Mouse (Mus musculus): ENCODE results near the gene Rasa3. TPM values are rescaled to one million over a fixed set of nuclear protein-coding genes. Genes with fewer than 3 reads are reported as not detected.

The Rasa3 gene
- polyA plus RNA-seq, 1 experiment = 39.6 TPM

DNA sequence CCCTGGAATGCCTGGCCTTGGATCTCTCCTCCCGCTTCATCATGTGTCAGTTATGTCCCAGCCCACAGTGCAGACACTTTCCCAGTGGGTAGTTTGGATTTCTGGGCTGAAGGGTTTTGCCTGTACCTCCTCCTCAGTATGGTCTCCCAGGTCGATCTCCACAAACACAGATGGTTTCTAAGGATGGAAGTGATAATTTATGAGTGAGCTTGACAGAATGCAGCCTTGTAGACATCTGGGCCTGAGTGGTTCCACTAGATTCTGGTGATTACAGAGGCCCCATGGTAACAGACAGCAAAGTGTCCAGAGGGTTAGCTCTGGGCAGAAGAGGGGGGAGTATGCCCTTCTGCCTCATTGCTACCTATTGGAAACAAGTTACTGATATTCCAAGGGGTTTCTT is 119.9 kb downstream of the Rasa3 start:
- H3ac ChIP-seq (ENCODE audit: control insufficient read depth, insufficient read length) = no peak overlapping the region
- H3K36me3 ChIP-seq (ENCODE audit: control insufficient read depth, insufficient read depth) = no peaks in the 10 kb centered on the region
- no peaks in the 10 kb centered on the region for H3K79me2 ChIP-seq (ENCODE audit: control insufficient read depth, insufficient read depth)
- TF ChIP-seq POLR2AphosphoS2 (IDR thresholded peaks at IDR 0.05; ENCODE audit: insufficient read length, low read depth) = no peak
- no peak for TF ChIP-seq MAX (IDR thresholded peaks at IDR 0.05; ENCODE audit: low read depth)
- TF ChIP-seq MYOD1 (IDR thresholded peaks at IDR 0.05; ENCODE audit: control insufficient read depth in 1 of 3, insufficient read length in 2 of 3, low read depth in 2 of 3) = no peak
- no peak for TF ChIP-seq USF1 (IDR thresholded peaks at IDR 0.05; ENCODE audit: low read depth)
- no peak for TF ChIP-seq REST (IDR thresholded peaks at IDR 0.05; ENCODE audit: insufficient read depth, insufficient read length)
- no peak for TF ChIP-seq TCF12 (IDR thresholded peaks at IDR 0.05; ENCODE audit: insufficient read depth, poor library complexity, severe bottlenecking)
- TF ChIP-seq TCF3 (IDR thresholded peaks at IDR 0.05; ENCODE audit: insufficient read length, low read depth) = no peak
- no peak for TF ChIP-seq MYOG (IDR thresholded peaks at IDR 0.05; ENCODE audit: control insufficient read depth in 1 of 3, insufficient read depth in 1 of 3, insufficient read length in 2 of 3, low read depth in 2 of 3)
- no peak for TF ChIP-seq CEBPB (IDR thresholded peaks at IDR 0.05; ENCODE audit: insufficient read depth, poor library complexity, severe bottlenecking)
- TF ChIP-seq E2F4 (IDR thresholded peaks at IDR 0.05; ENCODE audit: insufficient read depth) = no peak
- TF ChIP-seq POLR2A (IDR thresholded peaks at IDR 0.05; ENCODE audit: insufficient read length, low read depth) = no peak
- H3K27me3 ChIP-seq (ENCODE audit: control insufficient read depth, insufficient read depth, insufficient read length) = no peaks in the 10 kb centered on the region
- no peak overlapping the region for H3K4me3 ChIP-seq
- H3K4me2 ChIP-seq (ENCODE audit: low read depth) = no peak overlapping the region

DNA sequence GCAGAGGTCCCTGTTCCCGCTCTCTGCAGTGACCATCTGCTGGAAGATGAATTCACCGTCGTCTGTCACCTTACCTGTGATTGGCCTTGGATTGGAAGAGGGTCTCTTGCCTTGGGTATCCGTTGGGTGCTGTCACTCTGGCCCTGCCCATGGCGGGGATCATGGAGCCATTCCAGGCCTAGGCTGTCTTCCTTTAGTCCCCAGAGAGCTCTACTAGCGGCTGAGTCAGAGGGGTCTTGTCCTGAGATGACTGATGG is 125.9 kb downstream of the Rasa3 start:
- H3K79me2 ChIP-seq (ENCODE audit: control insufficient read depth, insufficient read depth) = no peaks in the 10 kb centered on the region
- TF ChIP-seq MYOD1 (IDR thresholded peaks at IDR 0.05; ENCODE audit: control insufficient read depth in 1 of 3, insufficient read length in 2 of 3, low read depth in 2 of 3) (no peak), E2F4 (IDR thresholded peaks at IDR 0.05; ENCODE audit: insufficient read depth) (no peak)
- H3K4me2 ChIP-seq (ENCODE audit: low read depth) = no peak overlapping the region
- no peaks in the 10 kb centered on the region for H3K36me3 ChIP-seq (ENCODE audit: control insufficient read depth, insufficient read depth)
- no peak overlapping the region for H3K4me3 ChIP-seq
- H3K27me3 ChIP-seq (ENCODE audit: control insufficient read depth, insufficient read depth, insufficient read length) = no peaks in the 10 kb centered on the region
- H3ac ChIP-seq (ENCODE audit: control insufficient read depth, insufficient read length) = no peak overlapping the region

DNA sequence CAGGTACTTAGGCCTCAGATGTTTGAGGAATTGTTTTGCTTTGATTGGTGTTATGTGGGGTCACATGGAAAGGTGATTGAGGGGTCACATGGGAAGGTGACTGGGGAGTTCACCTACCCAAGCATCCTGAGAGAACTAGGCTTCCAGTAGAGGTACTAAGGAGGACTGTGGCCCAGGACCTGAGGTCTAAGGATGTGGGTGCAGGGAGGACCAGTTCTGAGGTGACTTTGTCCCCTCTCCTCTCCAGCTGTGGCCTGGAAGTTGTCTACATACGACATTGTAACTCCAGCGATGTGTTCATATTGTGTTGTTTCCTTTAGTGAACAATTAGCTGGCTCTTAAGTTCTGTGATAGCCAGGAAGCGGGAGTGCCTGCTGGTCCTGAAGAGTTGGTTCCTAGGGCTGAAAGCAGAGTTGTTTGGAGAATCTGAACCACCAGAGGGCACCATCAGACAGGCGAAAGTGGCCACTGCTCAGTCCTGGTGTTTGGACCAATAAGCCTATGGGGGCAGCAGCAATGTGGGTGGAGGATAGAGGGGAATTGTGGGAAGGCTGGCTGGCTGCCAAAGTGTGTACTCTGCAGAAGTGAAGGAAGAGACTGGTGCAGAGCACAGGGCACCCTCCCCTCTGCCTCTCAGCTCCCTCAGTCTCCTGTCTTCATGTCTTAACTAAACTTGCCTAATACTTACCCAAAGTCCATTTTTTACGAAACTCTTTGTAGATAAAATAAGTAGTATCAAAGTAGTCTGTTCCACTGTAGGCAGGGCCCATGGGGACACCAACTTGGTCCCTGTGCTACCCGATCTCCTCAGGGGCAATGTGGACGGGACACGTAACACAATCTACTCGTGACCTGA is 126.5 kb downstream of the Rasa3 start:
- Histone ChIP-seq H3K36me3 (ENCODE audit: control insufficient read depth, insufficient read depth) (no peaks in the 10 kb centered on the region), H3K4me3 (no peak overlapping the region), H3K4me2 (ENCODE audit: low read depth) (no peak overlapping the region), H3K79me2 (ENCODE audit: control insufficient read depth, insufficient read depth) (no peaks in the 10 kb centered on the region), H3ac (ENCODE audit: control insufficient read depth, insufficient read length) (no peak overlapping the region), H3K27me3 (ENCODE audit: control insufficient read depth, insufficient read depth, insufficient read length) (no peaks in the 10 kb centered on the region)
- TF ChIP-seq POLR2A (IDR thresholded peaks at IDR 0.05; ENCODE audit: insufficient read length, low read depth) (no peak), CEBPB (IDR thresholded peaks at IDR 0.05; ENCODE audit: insufficient read depth, poor library complexity, severe bottlenecking) (no peak), MYOD1 (IDR thresholded peaks at IDR 0.05; ENCODE audit: control insufficient read depth in 1 of 3, insufficient read length in 2 of 3, low read depth in 2 of 3) (no peak), MYOG (IDR thresholded peaks at IDR 0.05; ENCODE audit: control insufficient read depth in 1 of 3, insufficient read depth in 1 of 3, insufficient read length in 2 of 3, low read depth in 2 of 3) (no peak), USF1 (IDR thresholded peaks at IDR 0.05; ENCODE audit: low read depth) (no peak), SRF (IDR thresholded peaks at IDR 0.05; ENCODE audit: control insufficient read depth, insufficient read length, low read depth) (no peak), TCF12 (IDR thresholded peaks at IDR 0.05; ENCODE audit: insufficient read depth, poor library complexity, severe bottlenecking) (no peak), POLR2AphosphoS2 (IDR thresholded peaks at IDR 0.05; ENCODE audit: insufficient read length, low read depth) (no peak), REST (IDR thresholded peaks at IDR 0.05; ENCODE audit: insufficient read depth, insufficient read length) (no peak), TCF3 (IDR thresholded peaks at IDR 0.05; ENCODE audit: insufficient read length, low read depth) (no peak), E2F4 (IDR thresholded peaks at IDR 0.05; ENCODE audit: insufficient read depth) (no peak), MAX (IDR thresholded peaks at IDR 0.05; ENCODE audit: low read depth) (no peak)

DNA sequence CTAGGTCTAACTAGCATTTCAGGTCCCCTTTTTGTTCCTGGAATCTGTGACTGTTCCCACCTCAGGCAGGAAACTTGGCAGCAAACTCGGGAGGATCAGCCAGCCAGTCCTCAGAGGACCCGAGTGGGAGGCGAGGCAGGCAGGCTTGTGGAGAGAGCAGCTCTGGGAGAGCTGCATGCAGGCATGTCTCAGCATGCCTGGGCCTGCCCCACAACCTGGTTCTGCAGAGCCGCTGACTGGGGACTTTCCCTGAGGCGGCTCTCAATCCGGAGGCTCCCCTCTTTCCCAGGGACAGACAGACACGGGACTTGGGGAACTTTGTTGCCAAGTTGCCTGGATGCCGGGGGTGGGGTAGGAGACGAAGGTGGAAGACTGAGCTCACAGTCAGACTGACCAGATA is 128.6 kb downstream of the Rasa3 start:
- TF ChIP-seq MYOD1 (IDR thresholded peaks at IDR 0.05; ENCODE audit: control insufficient read depth in 1 of 3, insufficient read length in 2 of 3, low read depth in 2 of 3) = no peak
- peak; percentile 25 for TF ChIP-seq POLR2A (IDR thresholded peaks at IDR 0.05; ENCODE audit: insufficient read length, low read depth)
- Histone ChIP-seq H3K27me3 (ENCODE audit: control insufficient read depth, insufficient read depth, insufficient read length) (no peaks in the 10 kb centered on the region), H3ac (ENCODE audit: control insufficient read depth, insufficient read length) (no peak overlapping the region), H3K4me2 (ENCODE audit: low read depth) (no peak overlapping the region), H3K36me3 (ENCODE audit: control insufficient read depth, insufficient read depth) (no peaks in the 10 kb centered on the region), H3K79me2 (ENCODE audit: control insufficient read depth, insufficient read depth) (no peaks in the 10 kb centered on the region), H3K4me3 (no peak overlapping the region)

DNA sequence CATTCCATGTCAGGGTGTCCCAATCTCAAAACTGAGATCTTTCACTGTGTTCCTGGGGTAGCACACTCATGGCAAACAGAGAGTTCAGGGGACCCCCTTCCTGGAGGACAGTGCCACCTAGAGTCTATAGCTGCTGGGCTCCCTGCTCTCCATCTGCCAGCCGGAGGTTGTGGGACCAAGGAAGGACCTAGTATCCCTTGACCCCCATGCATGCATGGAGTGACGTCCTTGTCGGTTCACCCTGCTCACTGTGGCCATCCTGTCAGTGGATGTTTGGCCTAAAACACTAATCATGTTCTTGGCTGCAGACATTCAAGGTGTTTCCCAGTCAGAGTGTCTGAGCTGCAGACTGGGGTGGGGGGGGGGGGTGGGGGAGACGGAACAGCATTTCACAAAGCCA is 129.2 kb downstream of the Rasa3 start:
- H3K79me2 ChIP-seq (ENCODE audit: control insufficient read depth, insufficient read depth) = no peaks in the 10 kb centered on the region
- no peak overlapping the region for H3K4me2 ChIP-seq (ENCODE audit: low read depth)
- no peak overlapping the region for H3ac ChIP-seq (ENCODE audit: control insufficient read depth, insufficient read length)
- H3K36me3 ChIP-seq (ENCODE audit: control insufficient read depth, insufficient read depth) = no peaks in the 10 kb centered on the region
- no peak overlapping the region for H3K4me3 ChIP-seq
- TF ChIP-seq TCF12 (IDR thresholded peaks at IDR 0.05; ENCODE audit: insufficient read depth, poor library complexity, severe bottlenecking) (no peak), MYOG (IDR thresholded peaks at IDR 0.05; ENCODE audit: control insufficient read depth in 1 of 3, insufficient read depth in 1 of 3, insufficient read length in 2 of 3, low read depth in 2 of 3) (no peak), MYOD1 (IDR thresholded peaks at IDR 0.05; ENCODE audit: control insufficient read depth in 1 of 3, insufficient read length in 2 of 3, low read depth in 2 of 3) (no peak), CEBPB (IDR thresholded peaks at IDR 0.05; ENCODE audit: insufficient read depth, poor library complexity, severe bottlenecking) (no peak), SRF (IDR thresholded peaks at IDR 0.05; ENCODE audit: control insufficient read depth, insufficient read length, low read depth) (no peak), USF1 (IDR thresholded peaks at IDR 0.05; ENCODE audit: low read depth) (no peak), POLR2AphosphoS2 (IDR thresholded peaks at IDR 0.05; ENCODE audit: insufficient read length, low read depth) (no peak)
- no peaks in the 10 kb centered on the region for H3K27me3 ChIP-seq (ENCODE audit: control insufficient read depth, insufficient read depth, insufficient read length)
